Mouse (Mus musculus) forebrain, embryonic 13.5 days (tissue): ENCODE results near the gene Fastkd1. TPM values are rescaled to one million over a fixed set of nuclear protein-coding genes. Genes with fewer than 3 reads are reported as not detected.
"Not testable (repeated sequence)": the region's sequence is repeated elsewhere in the genome, so short reads cannot be mapped to it uniquely, and the experiment has no call there.

Source experiments
- ATAC-seq: fragments of 200-750 bp; cut with Nextera tagmentation; 2 replicates; pipeline ENCODE4 v1.8.0; 2017
- H3K27ac ChIP-seq: fragments of 300-500 bp; sonication (generic); 2 replicates; pipeline ENCODE4 v1.5.1; 2015; ENCODE audit warnings: inconsistent platforms, mild to moderate bottlenecking, moderate library complexity
- H3K27me3 ChIP-seq: fragments of 300-500 bp; sonication (generic); 2 replicates; pipeline ENCODE4 v1.6.1; 2015; ENCODE audit warnings: mild to moderate bottlenecking, inconsistent platforms
- H3K36me3 ChIP-seq: fragments of 300-500 bp; sonication (generic); 2 replicates; pipeline ENCODE4 v1.6.1; 2015; ENCODE audit warnings: mild to moderate bottlenecking, inconsistent platforms; ENCODE audit not compliant: poor library complexity, severe bottlenecking
- H3K4me1 ChIP-seq: fragments of 300-500 bp; sonication (generic); 2 replicates; pipeline ENCODE4 v1.6.1; 2015; ENCODE audit warnings: inconsistent platforms
- H3K4me2 ChIP-seq: fragments of 300-500 bp; sonication (generic); 2 replicates; pipeline ENCODE4 v1.6.1; 2015; ENCODE audit warnings: inconsistent platforms, mild to moderate bottlenecking, moderate library complexity
- H3K4me3 ChIP-seq: fragments of 300-500 bp; sonication (generic); 2 replicates; pipeline ENCODE4 v1.5.1; 2015; ENCODE audit warnings: mild to moderate bottlenecking, inconsistent platforms
- H3K9ac ChIP-seq: fragments of 300-500 bp; sonication (generic); 2 replicates; pipeline ENCODE4 v1.6.1; 2015; ENCODE audit warnings: mild to moderate bottlenecking, inconsistent platforms
- H3K9me3 ChIP-seq: fragments of 300-500 bp; sonication (generic); replicated peaks from 2 replicates; pipeline ENCODE4 v1.6.1; 2016; ENCODE audit warnings: inconsistent platforms
- WGBS: fragments of 180-500 bp; shearing (Covaris S2); methylation state at CpG from one replicate; pipeline ENCODE4 v1.1.7; 2015; 5-methylcytosine and 5-hydroxymethylcytosine counted together
- polyA plus RNA-seq: library from polyadenylated mRNA; unstranded; fragments of >200 nt; fragmentation: Nextera tagmentation; extraction: Ambion mirVana; gene quantifications from 2 replicates; pipeline ENCODE4 v1.2.1, GENCODE M21; 2015

The Fastkd1 gene
- polyA plus RNA-seq, 1 experiment from 2014 or later, result 14.1 TPM

- Histone ChIP-seq H3K9me3 (no peaks in the 10 kb centered on the region), H3K4me2 (no peak overlapping the region), H3K36me3 (peaks cover 64% of the 10 kb centered on the region), H3K27me3 (no peaks in the 10 kb centered on the region), H3K4me1 (no peaks in the 10 kb centered on the region), H3K9ac (no peak overlapping the region), H3K4me3 (no peak overlapping the region), H3K27ac (no peak overlapping the region)
- ATAC-seq, result no peak
- WGBS, result 95% methylated on average over 11 of the region's 11 CpGs
Measured at GRCm38 (mm10) chr2:69693501-69693900, 19.8 kb downstream of the Fastkd1 start.

- ATAC-seq, result no peak
- Histone ChIP-seq H3K27me3 (no peaks in the 10 kb centered on the region), H3K9me3 (no peaks in the 10 kb centered on the region), H3K4me1 (no peaks in the 10 kb centered on the region), H3K36me3 (peaks cover 72% of the 10 kb centered on the region), H3K4me2 (no peak overlapping the region), H3K4me3 (no peak overlapping the region), H3K9ac (no peak overlapping the region), H3K27ac (no peak overlapping the region)
- WGBS, result 92% methylated on average over 6 of the region's 6 CpGs
Measured at GRCm38 (mm10) chr2:69690843-69691242, 22.5 kb downstream of the Fastkd1 start.

GRCm38 (mm10) chr2:69690214-69690613 is 23.1 kb downstream of the Fastkd1 start:
- H3K9me3 ChIP-seq, result no peaks in the 10 kb centered on the region
- H3K4me2 ChIP-seq, result no peak overlapping the region
- no peak overlapping the region for H3K27ac ChIP-seq
- no peaks in the 10 kb centered on the region for H3K27me3 ChIP-seq
- no peak for ATAC-seq
- H3K4me1 ChIP-seq, result no peaks in the 10 kb centered on the region
- H3K36me3 ChIP-seq, result peaks cover 75% of the 10 kb centered on the region
- no peak overlapping the region for H3K4me3 ChIP-seq
- no peak overlapping the region for H3K9ac ChIP-seq
- 93% methylated on average over 3 of the region's 3 CpGs for WGBS

DNA sequence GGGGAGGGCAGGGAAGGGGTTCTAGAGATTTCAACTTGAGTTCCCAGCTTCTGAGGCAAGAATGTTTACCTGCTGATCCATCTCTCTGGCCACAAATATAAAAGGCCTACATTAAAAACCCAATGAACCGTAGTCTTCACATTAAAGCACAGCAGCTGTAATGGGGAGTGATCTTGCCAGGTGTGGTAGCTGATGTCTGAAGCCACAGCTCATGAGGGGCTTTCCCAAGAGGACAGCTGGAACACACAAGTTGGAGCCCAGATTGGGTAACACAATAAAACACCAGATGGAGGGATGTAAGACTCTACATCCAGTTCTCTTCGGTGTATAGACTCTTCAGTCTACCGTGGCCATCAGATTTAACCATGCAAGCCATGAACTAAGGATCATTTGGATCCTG is 28.8 kb downstream of the Fastkd1 start:
- Histone ChIP-seq H3K27ac (no peak overlapping the region), H3K4me1 (peaks cover 9% of the 10 kb centered on the region), H3K4me2 (no peak overlapping the region), H3K9me3 (no peaks in the 10 kb centered on the region), H3K4me3 (no peak overlapping the region), H3K36me3 (peaks cover 32% of the 10 kb centered on the region), H3K27me3 (no peaks in the 10 kb centered on the region), H3K9ac (no peak overlapping the region)
- 96% methylated on average over 3 of the region's 3 CpGs for WGBS
- no peak for ATAC-seq

DNA sequence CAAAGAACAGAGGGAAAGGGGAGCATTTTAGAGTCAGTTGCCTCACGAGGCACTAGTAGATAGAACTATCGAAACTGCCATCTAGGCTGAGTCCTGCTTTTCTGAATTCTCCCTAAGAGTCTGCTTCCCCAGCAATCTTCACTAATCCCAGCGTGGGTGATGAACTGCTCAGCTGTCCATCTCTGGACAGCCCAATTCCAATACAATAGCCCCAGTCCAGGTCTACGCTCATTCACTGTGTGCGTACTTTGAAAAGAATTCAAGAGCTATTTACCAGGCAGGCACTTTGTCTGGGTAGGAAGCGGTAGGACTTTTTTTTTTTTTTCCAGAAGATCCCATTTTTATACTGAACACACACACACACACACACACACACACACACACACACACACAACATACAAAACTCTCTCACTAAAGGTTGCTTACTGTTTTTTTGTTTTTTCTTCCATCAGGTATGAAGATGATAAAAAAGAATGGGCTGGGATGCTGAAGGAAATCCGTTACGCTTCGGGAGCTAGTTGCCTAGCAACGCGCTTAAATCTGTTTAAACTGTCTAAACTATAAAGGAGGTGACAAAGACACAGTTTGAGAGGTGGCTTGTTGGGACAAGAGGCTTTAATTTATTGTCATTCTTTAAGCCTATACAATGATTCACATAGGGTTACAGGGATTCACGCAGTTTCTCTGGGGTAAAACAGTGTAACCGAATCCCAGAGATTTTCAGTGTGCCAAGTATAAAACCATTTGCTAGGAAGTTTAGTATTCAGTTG is 30.1 kb downstream of the Fastkd1 start:
- no peak for ATAC-seq
- H3K27ac ChIP-seq, result no peak overlapping the region
- no peaks in the 10 kb centered on the region for H3K27me3 ChIP-seq
- H3K9ac ChIP-seq, result no peak overlapping the region
- 16% methylated on average over 13 of the region's 13 CpGs for WGBS
- H3K4me1 ChIP-seq, result peaks cover 9% of the 10 kb centered on the region
- no peak overlapping the region for H3K4me3 ChIP-seq
- peaks cover 25% of the 10 kb centered on the region for H3K36me3 ChIP-seq
- H3K9me3 ChIP-seq, result no peaks in the 10 kb centered on the region
- peak overlapping the region; percentile 32 for H3K4me2 ChIP-seq

- no peak overlapping the region for H3K4me3 ChIP-seq
- WGBS, result 94% methylated on average over 4 of the region's 4 CpGs
- H3K27me3 ChIP-seq, result no peaks in the 10 kb centered on the region
- H3K36me3 ChIP-seq, result peaks cover 12% of the 10 kb centered on the region
- no peak overlapping the region for H3K4me2 ChIP-seq
- H3K27ac ChIP-seq, result no peak overlapping the region
- no peak for ATAC-seq
- no peaks in the 10 kb centered on the region for H3K9me3 ChIP-seq
- H3K9ac ChIP-seq, result no peak overlapping the region
- H3K4me1 ChIP-seq, result peaks cover 9% of the 10 kb centered on the region
Measured at GRCm38 (mm10) chr2:69681931-69682330, 31.4 kb downstream of the Fastkd1 start.

DNA sequence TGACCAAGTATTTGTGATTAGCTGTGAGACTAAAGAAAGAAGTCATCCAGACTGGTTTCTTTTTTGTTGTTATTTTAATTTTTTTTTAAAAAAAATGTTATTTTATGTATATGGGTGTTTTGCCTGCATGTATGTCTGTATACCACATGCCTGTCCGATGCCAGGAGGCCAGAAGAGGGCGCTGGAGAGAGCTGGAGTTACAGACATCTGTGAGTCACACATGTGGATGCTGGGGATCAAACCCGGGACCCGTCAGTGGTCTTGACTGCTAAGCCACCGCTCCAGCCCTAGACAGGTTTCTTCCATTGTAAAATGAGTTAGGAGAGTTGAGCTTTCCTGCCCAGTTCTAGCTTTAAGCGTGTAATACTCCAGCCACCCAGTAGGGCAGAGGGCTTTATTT is 33.3 kb downstream of the Fastkd1 start:
- H3K9me3 ChIP-seq, result no peaks in the 10 kb centered on the region
- H3K9ac ChIP-seq, result no peak overlapping the region
- no peak overlapping the region for H3K4me2 ChIP-seq
- H3K4me1 ChIP-seq, result peaks cover 9% of the 10 kb centered on the region
- ATAC-seq, result no peak
- no peaks in the 10 kb centered on the region; the same call in 1 of the 2 replicates for H3K36me3 ChIP-seq
- WGBS, result 65% methylated on average over 6 of the region's 6 CpGs
- no peak overlapping the region for H3K27ac ChIP-seq
- no peak overlapping the region for H3K4me3 ChIP-seq
- H3K27me3 ChIP-seq, result no peaks in the 10 kb centered on the region

GRCm38 (mm10) chr2:69677215-69677614 is 36.1 kb downstream of the Fastkd1 start:
- 86% methylated on average over 2 of the region's 2 CpGs for WGBS
- not testable (repeated sequence) for H3K9me3 ChIP-seq, H3K36me3 ChIP-seq, H3K27me3 ChIP-seq, H3K27ac ChIP-seq, H3K9ac ChIP-seq, ATAC-seq, H3K4me3 ChIP-seq, H3K4me2 ChIP-seq, H3K4me1 ChIP-seq

- H3K27ac ChIP-seq, result no peak overlapping the region
- H3K9ac ChIP-seq, result no peak overlapping the region
- H3K4me1 ChIP-seq, result no peaks in the 10 kb centered on the region
- H3K36me3 ChIP-seq, result no peaks in the 10 kb centered on the region
- no peaks in the 10 kb centered on the region for H3K27me3 ChIP-seq
- H3K9me3 ChIP-seq, result no peaks in the 10 kb centered on the region
- 60% methylated on average over 2 of the region's 2 CpGs for WGBS
- no peak overlapping the region for H3K4me3 ChIP-seq
- no peak for ATAC-seq
- H3K4me2 ChIP-seq, result no peak overlapping the region
Measured at GRCm38 (mm10) chr2:69676713-69677112, 36.6 kb downstream of the Fastkd1 start.

DNA sequence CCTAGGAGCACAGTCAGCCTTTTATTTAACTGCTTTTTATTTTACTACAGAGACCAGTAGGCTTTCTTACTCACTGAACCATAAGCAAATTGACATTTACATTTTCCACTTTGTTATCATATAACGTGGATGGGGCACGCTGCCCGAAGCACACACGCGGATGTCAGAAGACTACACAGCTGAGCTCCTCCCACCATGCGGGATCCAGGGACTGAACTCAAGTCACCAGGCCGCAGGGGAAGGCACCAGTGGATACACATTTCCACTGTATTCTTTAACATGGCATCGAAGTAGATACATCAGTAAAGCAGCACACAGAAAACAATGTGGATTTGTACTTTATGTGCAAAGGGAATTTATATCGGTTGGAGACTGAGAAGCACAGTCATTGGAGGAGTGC is 38.0 kb downstream of the Fastkd1 start:
- no peak overlapping the region for H3K4me3 ChIP-seq
- H3K9ac ChIP-seq, result no peak overlapping the region
- H3K4me2 ChIP-seq, result no peak overlapping the region
- H3K27ac ChIP-seq, result no peak overlapping the region
- no peaks in the 10 kb centered on the region for H3K4me1 ChIP-seq
- H3K9me3 ChIP-seq, result no peaks in the 10 kb centered on the region
- 79% methylated on average over 9 of the region's 9 CpGs for WGBS
- no peaks in the 10 kb centered on the region for H3K36me3 ChIP-seq
- no peak for ATAC-seq
- H3K27me3 ChIP-seq, result no peaks in the 10 kb centered on the region

GRCm38 (mm10) chr2:69673723-69674122 is 39.6 kb downstream of the Fastkd1 start:
- H3K27ac ChIP-seq, result no peak overlapping the region
- H3K27me3 ChIP-seq, result no peaks in the 10 kb centered on the region
- no peaks in the 10 kb centered on the region for H3K36me3 ChIP-seq
- no peak overlapping the region for H3K4me3 ChIP-seq
- WGBS, result 79% methylated on average over 5 of the region's 5 CpGs
- H3K4me2 ChIP-seq, result no peak overlapping the region
- ATAC-seq, result no peak
- no peaks in the 10 kb centered on the region for H3K9me3 ChIP-seq
- no peaks in the 10 kb centered on the region for H3K4me1 ChIP-seq
- H3K9ac ChIP-seq, result no peak overlapping the region

DNA sequence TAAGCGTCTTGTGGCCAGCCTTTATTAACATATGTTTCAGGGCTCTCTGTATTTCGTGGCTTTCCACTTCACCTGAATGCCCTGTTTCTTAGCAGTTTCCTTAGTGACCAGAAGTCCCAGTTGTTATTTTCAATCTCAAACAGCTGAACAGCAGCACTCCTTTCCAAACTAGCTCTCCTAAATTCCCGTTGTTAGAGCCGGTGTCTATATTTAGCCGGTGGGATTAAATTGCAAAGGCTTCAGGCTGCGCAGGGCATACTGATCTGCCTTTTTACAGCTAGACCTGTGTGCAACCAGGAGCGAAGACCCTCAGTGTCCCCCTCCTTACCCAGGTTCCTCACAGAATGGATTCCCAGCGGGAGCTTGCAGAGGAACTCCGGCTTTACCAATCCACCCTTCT is 43.5 kb downstream of the Fastkd1 start, which contains the start of gene Klhl41:
Gene Klhl41 (plus strand): TSS at position 268 of the 400 bp plus-strand sequence.
- no peaks in the 10 kb centered on the region for H3K27me3 ChIP-seq
- H3K4me3 ChIP-seq, result no peak within 1 kb of the TSS
- 87% methylated on average over 9 of the region's 9 CpGs for WGBS
- no peaks in the 10 kb centered on the region for H3K4me1 ChIP-seq
- H3K36me3 ChIP-seq, result 0 out of 2 replicates have a peak, but pooled peaks cover 4% of the 10 kb centered on the region
- no peak for ATAC-seq
- no peak within 1 kb of the TSS for H3K4me2 ChIP-seq
- no peaks in the 10 kb centered on the region for H3K9me3 ChIP-seq
- H3K27ac ChIP-seq, result no peak within 1 kb of the TSS
- no peak within 1 kb of the TSS for H3K9ac ChIP-seq

DNA sequence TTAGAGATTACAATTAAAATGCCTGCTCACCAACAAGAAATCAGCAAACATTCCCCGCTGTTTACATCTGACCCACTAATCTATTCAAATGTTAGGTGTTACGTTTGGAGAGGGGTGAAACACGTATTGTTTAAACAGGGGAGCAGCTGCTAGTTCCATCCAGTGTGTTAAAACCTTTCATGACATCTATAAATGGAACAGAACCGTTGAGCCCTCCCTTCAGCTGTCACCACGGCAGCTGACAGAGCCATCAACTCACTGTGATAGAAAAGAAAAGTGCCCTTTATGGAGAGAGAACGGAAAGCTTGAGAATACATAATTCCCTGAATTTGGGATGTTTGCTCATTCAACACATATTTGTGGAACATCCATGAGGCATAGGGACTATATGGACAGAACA is 44.9 kb downstream of the Fastkd1 start:
- H3K9me3 ChIP-seq, result no peaks in the 10 kb centered on the region
- ATAC-seq, result no peak
- 67% methylated on average over 6 of the region's 6 CpGs for WGBS
- no peak overlapping the region for H3K27ac ChIP-seq
- no peaks in the 10 kb centered on the region for H3K4me1 ChIP-seq
- no peak overlapping the region for H3K4me2 ChIP-seq
- H3K4me3 ChIP-seq, result no peak overlapping the region
- H3K27me3 ChIP-seq, result no peaks in the 10 kb centered on the region
- peaks cover 11% of the 10 kb centered on the region; the same call in 1 of the 2 replicates for H3K36me3 ChIP-seq
- H3K9ac ChIP-seq, result no peak overlapping the region
